Mouse (Mus musculus) stomach, postnatal 0 days (tissue): Measurements from ENCODE around the gene Fnip1.

Experiments used
- CTCF ChIP-seq: IDR thresholded peaks from 2 replicates; pipeline ENCODE4 v1.5.1; 2016; ENCODE audit warnings: antibody characterized with exemption, low read depth, mild to moderate bottlenecking, moderate library complexity
- EP300 ChIP-seq: optimal IDR thresholded peaks from 2 replicates; pipeline ENCODE3; 2016; ENCODE audit warnings: antibody characterized with exemption

DNA sequence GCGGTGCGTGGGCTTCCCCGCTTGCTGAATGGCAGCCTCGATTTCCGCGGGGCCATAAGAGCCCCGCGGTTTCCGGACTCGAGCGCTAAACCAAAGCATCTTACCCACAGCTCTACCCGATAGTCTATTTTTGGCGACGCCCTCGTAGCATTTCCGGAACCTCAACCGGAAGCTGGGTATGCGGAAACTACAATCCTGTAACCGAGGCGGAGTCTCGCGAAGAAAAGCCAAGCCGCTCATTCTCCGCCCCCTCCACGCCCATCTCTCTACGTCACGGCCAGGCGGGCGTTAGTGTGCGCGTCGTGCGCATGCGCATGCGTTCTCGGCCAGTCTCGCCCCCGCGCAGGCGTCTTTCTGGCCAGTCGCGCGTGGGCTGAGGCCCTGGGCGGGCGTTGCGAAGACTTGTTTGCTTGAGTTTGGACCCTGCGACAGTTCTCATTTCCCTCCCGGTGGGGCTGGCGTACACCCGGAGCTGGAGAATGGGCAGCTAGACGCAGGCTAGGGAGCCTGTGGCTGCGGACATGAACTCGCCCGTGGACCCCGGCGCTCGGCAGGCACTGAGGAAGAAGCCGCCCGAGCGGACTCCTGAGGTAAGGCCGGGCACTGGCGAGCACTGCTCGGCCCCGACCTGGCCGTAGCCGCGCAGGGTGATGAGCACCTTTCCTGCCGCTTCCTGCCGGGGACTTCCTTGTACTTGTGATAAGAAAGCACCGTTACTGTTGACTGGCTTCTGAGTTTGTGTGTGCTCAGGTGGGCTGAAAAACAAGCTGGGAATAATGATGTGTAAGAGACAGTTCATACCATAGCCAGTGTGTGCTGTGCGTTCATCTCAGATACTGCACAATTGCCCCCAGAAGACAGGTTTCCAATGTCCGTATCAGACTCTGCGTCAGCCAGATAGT lies 84.8 kb downstream of the Fnip1 start, which contains the start of gene Rapgef6:
- TF ChIP-seq CTCF, result no peak
- no peak for TF ChIP-seq EP300
